Mouse (Mus musculus) testis, postnatal 14 days (tissue): ENCODE measurements around the gene Cd276.
"Not testable (repeated sequence)": the region's sequence is repeated elsewhere in the genome, so short reads cannot be mapped to it uniquely, and the experiment has no call there.

ENCODE experiments used
- DNase-seq: peaks from one replicate; pipeline ENCODE4 v3.0.0; 2021; ENCODE audit warnings: low spot score

The Cd276 gene

GRCm38 (mm10) chr9:58554908-58555684 is at the start of gene Cd276:
TSS of gene Cd276 (minus strand) at chr9:58555437.
- peak; percentile 45 for DNase-seq

DNA sequence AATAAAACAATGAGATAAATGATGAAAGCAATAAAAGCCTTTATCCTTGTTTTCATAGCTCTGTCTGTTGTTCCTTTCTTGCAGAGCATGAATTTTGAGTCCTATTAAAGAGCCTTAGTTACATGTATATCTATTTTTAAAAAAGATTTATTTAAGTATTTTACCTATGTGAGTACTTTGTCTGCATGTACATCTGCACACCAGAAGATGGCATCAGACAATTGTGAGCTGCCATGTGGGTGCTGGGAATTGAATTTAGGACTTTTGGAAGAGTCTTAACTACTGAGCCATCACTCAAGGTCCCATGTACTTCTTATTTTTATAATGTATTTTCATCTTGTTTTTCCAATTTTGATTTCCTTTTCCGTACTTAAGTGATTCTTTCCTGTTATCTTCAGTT is 40.1 kb upstream of the Cd276 start:
- DNase-seq: no peak

- no peak for DNase-seq
Observed at GRCm38 (mm10) chr9:58588657-58589056, 33.4 kb upstream of the Cd276 start.

DNA sequence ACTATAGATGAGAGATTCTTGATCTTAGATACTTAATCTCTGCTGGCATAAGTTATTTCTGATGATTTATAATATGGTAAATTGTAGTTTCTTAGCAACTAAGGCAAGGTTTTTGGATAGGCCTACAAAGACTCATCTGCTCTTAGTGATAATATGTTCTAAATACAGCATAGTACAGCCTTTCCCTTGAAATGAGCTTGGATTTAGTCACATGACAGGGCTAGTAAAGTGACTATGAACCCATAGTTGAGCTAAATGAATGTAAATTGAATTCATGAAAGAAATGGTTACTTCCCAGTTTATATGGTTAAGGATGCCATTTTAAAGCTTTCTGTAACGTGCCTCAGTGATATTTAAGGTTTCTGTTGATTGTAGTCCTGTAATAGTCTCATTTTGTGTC is 29.1 kb upstream of the Cd276 start:
- DNase-seq: no peak

- no peak for DNase-seq
Observed at GRCm38 (mm10) chr9:58583267-58583641, 28.0 kb upstream of the Cd276 start.

DNA sequence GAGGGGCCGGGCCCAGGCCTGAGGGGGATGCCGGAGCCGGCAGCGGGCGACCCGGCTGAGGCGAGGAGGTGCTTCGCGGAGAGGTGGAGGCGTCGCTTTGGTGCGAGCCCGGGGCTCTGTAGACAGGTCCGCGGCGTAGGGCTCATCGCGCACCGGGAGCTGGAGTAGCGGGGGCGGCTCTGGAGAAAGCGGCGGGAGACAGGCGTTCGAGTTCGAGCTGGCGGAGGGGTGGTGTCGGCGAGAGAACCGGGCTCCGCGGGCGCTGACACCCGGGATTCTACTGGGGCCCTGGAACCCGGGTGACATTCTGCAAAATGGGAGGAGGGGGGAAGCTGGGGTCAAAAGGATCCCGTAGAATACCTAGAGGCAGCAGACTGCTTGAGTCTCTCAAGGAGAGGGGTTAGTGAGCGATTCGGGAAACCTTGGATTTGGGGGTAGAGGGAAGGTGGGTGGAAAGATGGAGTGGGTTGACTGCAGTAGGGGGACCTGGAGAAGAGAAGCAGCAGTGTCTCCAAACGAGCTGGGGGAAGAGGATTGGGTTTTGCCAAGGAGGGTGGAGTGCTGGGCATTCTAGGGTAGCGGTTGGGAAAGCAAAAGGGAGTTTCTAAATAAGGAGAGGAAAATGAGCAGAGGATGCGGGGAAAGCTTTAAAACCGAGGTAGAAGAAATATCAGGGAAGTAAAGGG is 27.5 kb upstream of the Cd276 start:
- peak; percentile 75 for DNase-seq

DNA sequence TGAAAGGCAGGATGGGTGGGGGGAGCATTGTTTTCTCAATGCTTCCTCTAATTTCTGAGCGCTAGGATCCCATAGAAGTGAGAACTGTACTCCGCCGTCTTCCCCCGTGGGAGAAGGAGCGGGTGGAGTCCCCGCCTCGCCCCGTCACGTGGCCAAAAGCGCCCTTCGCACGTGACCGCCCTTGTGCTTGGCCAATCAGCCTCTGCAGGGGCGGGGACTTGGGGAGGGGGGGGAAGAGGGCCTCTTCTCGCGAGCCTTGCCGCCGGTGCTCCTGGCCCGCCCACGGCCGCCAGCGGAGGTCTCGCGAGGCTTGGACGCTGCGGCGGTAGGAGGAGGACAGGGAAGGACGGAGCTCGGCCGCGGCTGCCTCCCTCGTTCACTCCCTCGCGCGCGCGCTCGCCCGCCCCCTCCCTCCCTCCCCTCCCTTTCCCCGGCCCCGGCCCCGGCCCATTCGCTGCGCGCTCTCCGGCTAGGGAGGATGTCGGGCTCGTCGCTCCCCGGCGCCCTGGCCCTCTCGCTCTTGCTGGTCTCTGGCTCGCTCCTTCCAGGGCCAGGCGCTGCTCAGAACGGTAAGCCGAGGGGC is 26.8 kb upstream of the Cd276 start, which contains the start of gene Nptn:
Gene Nptn (plus strand): TSS at position 283 of the 583 bp plus-strand sequence.
- peak; percentile 98 for DNase-seq

DNA sequence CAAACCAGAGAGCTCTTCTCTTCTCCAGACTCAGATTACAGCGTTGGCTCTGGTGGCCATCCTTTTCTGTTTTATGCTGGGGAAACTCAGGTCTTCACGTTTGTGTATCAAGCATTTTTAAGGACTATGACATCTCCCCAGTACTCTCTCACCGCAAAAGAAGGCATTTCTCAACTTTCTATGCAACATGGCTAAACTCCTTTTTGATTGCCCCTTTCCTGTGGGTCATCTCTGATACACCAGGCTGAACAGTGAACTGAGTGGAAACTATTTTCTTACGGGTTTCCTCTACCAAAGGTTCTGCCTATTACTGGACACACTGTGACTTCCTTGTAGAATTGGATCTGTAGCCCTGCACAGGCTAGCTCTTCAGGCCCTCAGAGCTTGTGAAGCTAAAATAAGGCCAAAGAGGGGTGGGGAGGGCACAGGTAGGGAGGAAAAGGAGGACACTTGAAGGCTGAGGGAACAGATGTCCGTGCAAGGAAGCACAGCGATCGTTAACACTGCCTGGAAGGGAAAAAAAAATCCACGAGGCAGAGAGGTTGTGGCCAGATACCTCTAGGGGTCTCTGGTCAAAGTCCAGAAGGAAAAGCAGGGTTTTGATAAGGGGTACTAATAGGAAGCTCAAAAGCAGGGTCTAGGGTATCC is 26.2 kb upstream of the Cd276 start:
- no peak for DNase-seq

DNA sequence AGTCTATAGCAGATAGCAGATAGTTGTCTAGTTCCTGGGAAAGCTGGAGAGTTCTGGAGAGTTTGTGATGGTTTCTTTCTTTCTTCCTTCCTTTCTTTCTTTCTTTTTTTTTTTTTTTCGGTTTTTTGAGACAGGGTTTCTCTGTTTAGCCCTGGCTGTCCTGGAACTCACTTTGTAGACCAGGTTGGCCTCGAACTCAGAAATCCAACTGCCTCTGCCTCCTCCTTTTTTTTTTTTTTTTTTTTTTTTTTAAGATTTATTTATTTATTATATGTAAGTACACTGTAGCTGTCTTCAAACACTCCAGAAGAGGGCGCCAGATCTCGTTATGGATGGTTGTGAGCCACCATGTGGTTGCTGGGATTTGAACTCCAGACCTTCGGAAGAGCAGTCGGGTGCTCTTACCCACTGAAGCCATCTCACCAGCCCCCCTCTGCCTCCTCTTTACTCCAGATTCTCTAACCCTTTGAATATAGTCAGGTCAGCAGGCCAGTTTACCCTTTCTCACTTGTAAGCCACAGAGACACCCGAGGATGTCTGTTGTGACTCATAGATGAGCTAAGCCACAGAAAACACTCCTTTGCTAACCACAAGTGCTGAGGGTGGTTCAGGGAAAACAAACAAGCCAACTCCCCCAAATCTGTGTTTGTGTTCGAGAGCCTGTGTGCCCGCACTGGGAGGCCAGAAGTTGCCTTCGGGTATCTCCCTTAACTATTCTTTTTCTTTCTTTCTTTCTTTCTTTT is 25.4 kb upstream of the Cd276 start:
- DNase-seq: not testable (repeated sequence)

DNA sequence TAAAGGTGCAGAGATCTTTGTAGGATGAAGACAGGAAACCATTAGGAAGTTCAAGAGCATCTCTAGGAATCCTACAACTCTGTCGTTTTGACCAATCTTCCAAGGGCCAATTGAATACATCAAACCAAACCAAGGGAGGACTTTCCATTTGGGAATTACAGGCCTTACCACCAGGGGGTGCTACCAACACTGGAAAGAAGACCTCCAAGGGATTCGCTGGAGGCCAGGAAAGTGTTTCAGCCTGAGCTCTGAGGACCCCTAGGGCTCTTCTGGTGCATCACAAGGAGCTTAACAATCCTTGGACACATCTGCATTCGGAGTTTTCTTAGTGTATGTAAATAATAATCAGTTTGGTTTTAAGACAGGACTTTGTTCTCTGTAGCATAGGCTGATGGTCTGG is 23.4 kb upstream of the Cd276 start:
- DNase-seq: peak; percentile 80

- peak; percentile 64 for DNase-seq
Observed at GRCm38 (mm10) chr9:58571001-58571400, 15.8 kb upstream of the Cd276 start.

GRCm38 (mm10) chr9:58567682-58568081 is 12.4 kb upstream of the Cd276 start:
- DNase-seq: no peak

DNA sequence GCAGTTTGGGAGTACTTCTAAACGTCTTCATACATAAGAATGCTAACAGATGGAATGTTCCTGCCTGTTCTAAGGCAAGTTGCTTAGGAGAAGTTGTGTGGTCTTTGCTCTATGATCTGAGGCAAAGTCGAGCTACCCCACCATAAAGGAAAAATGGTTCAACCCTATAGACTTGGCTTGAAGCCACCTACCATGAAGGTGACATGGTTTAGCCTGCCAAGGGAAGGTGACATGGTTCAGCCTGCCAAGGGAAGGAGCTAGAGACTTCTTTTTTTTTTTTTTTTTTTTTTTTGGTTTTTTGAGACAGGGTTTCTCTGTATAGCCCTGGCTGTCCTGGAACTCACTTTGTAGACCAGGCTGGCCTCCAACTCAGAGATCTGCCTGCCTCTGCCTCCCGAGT is 10.7 kb upstream of the Cd276 start:
- not testable (repeated sequence) for DNase-seq

DNA sequence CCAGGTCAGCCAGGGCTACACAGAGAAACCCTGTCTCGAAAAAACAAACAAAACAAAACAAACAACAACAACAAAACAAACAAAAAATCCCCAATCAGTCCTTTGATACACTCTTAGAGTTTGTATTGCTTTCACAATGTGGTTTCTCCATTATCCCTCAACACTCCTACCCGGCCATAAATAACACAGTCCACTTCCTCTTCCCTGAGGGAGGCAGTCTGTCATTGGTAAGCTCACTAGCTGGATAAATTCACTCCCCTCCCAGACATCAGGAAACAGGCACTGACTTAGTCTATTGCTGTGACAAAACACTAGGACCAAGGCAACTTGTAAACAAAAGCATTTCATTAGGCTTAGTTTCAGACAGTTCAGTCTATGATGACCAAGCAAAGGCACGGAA is 5.0 kb upstream of the Cd276 start:
- no peak for DNase-seq

GRCm38 (mm10) chr9:58557457-58558455 is 2.5 kb upstream of the Cd276 start:
- no peak for DNase-seq

- DNase-seq: no peak
Observed at GRCm38 (mm10) chr9:58556627-58557026, 1.4 kb upstream of the Cd276 start.

DNA sequence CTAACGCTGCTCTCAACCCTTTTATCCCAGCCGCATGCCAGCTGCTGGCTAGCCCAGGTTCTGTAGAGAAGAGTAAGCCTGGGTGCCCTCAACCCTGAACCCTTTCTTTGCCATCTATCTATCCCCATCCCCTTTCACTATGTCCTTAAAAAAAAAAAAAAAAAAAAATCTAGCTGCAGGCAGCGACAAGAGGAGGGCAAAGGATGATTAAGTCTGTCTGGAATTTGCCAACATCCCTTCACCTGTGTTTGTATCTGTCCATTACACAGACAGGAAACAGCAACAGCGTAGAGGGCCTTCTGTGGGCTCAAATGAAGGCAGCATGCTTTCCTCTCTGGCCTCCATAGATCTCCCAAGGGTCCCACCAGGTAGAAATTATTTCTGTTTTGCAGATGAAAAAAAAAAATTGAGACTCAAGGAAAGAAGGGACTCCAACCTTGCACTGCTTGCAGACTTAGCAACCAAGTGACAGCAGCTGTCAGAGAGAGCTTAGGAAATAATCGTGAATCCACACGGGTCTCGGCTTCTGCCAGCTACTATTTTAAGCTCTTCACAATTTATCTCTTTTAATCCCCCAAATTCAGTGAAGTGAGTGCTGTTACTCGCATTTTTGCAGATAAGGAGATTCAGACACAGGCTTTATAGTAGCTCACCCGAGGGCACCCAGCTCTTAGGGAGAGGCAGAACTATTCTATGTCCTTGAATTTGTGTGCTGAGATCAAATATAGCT is 613 bp upstream of the Cd276 start:
- no peak for DNase-seq

GRCm38 (mm10) chr9:58554056-58554907 is 955 bp downstream of the Cd276 start:
- no peak for DNase-seq

GRCm38 (mm10) chr9:58552083-58552482 is 3.2 kb downstream of the Cd276 start:
- no peak for DNase-seq
